Mouse (Mus musculus): ENCODE data around the gene Fv1.
A peak's percentile ranks its signal among the peaks of the same experiment; 100 is the strongest.

The Fv1 gene

GRCm38 (mm10) chr4:147886158-147886557 is 17.4 kb downstream of the Fv1 start:
- no peak for DNase-seq

- DNase-seq, result no peak
These were observed 18.5 kb downstream of the Fv1 start for GRCm38 (mm10) chr4:147887277-147887676.

GRCm38 (mm10) chr4:147888237-147888636 is 19.5 kb downstream of the Fv1 start:
- DNase-seq, result no peak

GRCm38 (mm10) chr4:147890341-147890740 is 21.6 kb downstream of the Fv1 start:
- DNase-seq, result no peak

- no peak for DNase-seq
These were observed 27.1 kb downstream of the Fv1 start for GRCm38 (mm10) chr4:147895815-147896330.

GRCm38 (mm10) chr4:147896411-147896810 is 27.6 kb downstream of the Fv1 start:
- no peak for DNase-seq

GRCm38 (mm10) chr4:147897348-147897747 is 28.6 kb downstream of the Fv1 start:
- peak; percentile 57 for DNase-seq

GRCm38 (mm10) chr4:147900452-147900851 is 31.7 kb downstream of the Fv1 start:
- no peak for DNase-seq

- no peak for DNase-seq
These were observed 34.2 kb downstream of the Fv1 start for GRCm38 (mm10) chr4:147902906-147903500.

GRCm38 (mm10) chr4:147903601-147904000 is 34.8 kb downstream of the Fv1 start:
- no peak for DNase-seq

GRCm38 (mm10) chr4:147904313-147905089 is 35.7 kb downstream of the Fv1 start, which contains the start of gene Mfn2:
Gene Mfn2, minus strand, starts transcription at chr4:147904704.
- peak; percentile 96 for DNase-seq

- no peak for DNase-seq
These were observed 36.4 kb downstream of the Fv1 start for GRCm38 (mm10) chr4:147905090-147905659.

- DNase-seq, result no peak
These were observed 37.5 kb downstream of the Fv1 start for GRCm38 (mm10) chr4:147906230-147906629.

- DNase-seq, result no peak
These were observed 40.7 kb downstream of the Fv1 start for GRCm38 (mm10) chr4:147909486-147909885.

GRCm38 (mm10) chr4:147918459-147919121 is 49.8 kb downstream of the Fv1 start:
- no peak for DNase-seq
